Mouse (Mus musculus) ES-E14 (cell line): ENCODE measurements around the gene Ccdc105.

Experiments
- MAFK ChIP-seq: IDR thresholded peaks from 2 replicates; pipeline ENCODE4 v1.6.1; 2014; ENCODE audit warnings: mild to moderate bottlenecking, low read depth, low read length, inconsistent platforms; ENCODE audit not compliant: insufficient read depth
- ZC3H11A ChIP-seq: IDR thresholded peaks from 2 replicates; pipeline ENCODE4 v1.6.1; 2012; ENCODE audit warnings: low read depth, mild to moderate bottlenecking, inconsistent platforms, low read length, borderline replicate concordance
- ZNF384 ChIP-seq: IDR thresholded peaks from 2 replicates; pipeline ENCODE4 v1.6.1; 2012; ENCODE audit warnings: low read depth, low read length, inconsistent platforms

- TF ChIP-seq ZC3H11A, result no peak
- TF ChIP-seq ZNF384, result no peak
- no peak for TF ChIP-seq MAFK
These were observed 29.4 kb downstream of the Ccdc105 start for GRCm38 (mm10) chr10:78723416-78723815.
